Mouse (Mus musculus): Measurements from ENCODE around the gene Adgrg3.
A peak's percentile ranks its signal among the peaks of the same experiment; 100 is the strongest.

Adgrg3 gene

DNA sequence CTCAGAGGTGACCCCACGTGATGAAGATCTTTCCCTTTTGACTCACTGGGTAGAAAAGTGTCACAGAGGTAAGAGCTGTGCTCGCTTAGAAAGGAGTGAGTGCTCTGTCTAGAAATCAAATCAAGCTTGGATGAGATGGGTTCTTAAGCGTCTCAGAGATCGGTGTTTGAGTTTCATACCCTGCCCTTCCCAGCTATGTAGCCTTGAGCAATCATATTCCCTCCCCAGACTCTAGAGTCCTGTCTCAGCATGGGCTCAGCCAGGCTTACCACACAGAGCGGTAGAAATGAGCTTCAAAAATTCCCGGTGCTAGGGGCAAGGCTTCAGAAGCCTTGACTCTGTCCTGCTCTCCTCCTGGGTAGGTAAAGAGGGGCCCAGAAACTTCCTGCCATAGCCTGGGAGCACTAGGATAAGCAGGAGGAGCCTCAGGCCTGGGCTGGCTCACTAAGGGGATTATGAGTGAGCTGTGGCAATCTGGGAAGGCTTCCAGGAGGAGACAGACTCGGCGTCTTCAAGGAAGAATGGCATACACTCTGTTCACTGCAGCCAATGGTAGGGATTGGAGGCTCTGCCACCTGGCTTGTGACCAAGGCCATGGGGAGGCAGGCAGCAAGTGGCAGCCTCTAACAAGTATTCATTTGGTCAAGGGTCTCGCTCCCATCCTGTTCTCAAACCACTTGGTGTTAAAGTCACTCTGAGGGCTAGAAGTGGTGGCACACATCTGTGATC lies 24.3 kb upstream of the Adgrg3 start:
- DNase-seq (ENCODE audit: low read depth, low spot score) = no peak

DNA sequence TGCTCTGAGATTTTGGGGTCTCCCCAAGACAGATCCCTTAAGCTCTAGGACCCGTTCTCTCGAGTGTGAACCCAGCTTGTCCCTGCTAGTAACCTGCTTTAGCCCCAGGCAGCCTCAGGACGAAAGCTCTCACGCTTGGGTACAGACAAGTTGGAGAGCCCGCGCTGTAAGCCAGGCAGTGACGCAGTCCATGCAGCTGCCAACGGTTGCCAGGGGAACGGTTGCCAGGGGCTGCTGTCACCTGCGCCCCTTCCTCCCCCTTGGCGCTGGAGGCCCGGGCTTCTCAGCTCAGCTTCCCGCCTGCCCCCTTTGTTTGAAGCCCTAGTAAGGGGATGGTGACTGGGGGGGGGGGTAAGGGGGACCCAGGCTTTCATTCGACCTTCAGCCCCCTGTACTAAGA lies 23.5 kb upstream of the Adgrg3 start:
- DNase-seq (ENCODE audit: low read depth, low spot score) = peak; percentile 29

DNA sequence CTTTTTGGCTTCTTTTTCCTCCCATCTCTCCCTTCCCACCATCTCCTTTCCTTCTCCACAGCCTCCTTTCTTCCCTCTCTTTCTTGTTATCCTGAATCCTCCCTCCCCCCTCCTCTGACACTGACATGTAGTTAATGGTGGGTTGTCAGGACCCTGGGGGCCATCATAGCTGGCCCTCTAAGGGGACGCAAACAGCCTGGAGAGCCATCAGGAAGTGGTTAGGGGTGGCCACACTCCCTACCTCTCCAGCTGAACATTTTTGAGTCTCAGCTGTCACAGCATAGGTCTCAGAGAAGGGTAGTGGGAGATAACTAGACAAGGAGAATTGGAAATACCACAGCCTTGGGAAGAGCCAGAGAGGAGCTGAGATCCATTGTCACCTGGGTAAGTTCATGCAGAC lies 23.0 kb upstream of the Adgrg3 start:
- no peak for DNase-seq (ENCODE audit: low read depth, low spot score)

GRCm38 (mm10) chr8:94995336-94995893 lies 22.1 kb upstream of the Adgrg3 start:
- DNase-seq (ENCODE audit: low read depth, low spot score) = no peak

GRCm38 (mm10) chr8:94996037-94996436 lies 21.5 kb upstream of the Adgrg3 start:
- DNase-seq (ENCODE audit: low read depth, low spot score) = no peak

DNA sequence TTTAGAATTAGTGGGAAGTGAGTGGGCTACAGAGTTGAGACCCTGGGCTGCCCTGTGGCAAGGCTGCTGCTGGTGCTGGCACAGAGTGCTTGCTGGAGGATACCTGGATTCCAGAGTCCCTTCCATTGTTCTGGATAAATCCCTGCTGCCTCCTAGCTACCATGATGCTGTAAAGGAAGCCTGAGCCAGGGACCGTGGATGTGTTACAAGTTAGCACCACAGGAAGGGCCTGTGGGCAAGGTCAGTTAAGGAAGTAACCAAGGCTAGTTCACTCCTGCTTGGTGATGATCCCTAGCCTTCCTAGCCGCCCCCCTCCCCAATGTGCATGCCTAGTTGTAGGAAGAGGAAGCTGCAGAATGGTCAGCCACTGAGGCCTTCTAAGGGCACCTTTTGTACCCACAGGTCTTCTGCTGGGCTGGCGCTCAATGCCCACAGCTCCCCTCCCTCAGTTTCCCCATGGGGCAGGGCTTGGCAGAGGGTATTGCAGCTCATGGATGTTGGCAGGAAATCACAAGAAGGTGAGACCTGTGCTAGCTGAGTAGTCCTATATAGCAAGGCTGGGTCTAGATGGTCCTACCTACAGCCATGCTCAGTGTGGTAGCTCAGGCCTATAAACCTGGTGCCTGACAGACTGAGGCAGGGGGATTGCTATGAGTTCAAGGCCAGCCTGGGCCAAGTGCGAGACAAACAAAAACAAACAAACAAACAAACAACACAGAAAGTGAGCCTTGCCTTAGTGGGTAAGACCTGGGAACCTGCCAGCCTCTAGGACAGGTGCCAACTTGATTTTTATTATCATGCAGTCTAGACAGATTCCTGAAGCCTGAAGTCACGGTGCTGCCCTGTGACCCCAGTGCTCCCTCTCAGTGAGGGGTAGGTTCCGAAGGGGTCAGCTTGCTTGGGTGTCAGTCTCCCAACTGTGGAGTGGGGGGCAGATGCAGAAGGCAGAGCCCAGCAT lies 20.3 kb upstream of the Adgrg3 start:
- DNase-seq (ENCODE audit: low read depth, low spot score) = peak; percentile 31

DNA sequence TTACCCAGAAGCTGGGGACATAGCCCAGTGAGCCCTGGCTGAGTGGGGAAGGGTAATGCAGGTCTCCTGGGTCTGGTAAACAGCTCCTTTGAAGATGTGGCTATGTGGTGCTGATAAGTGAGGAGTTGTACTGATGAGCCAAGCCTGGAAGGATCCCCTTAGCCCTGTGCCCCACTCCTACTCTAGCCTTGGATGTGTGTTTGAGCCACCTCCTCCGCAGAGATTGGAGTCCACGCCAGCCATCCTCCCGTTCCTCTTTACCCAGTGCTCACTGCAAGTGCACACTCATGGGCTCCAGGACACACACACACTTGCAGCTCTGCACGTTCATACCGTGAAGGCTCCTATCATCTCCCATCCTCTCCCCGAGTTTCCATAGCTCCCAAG lies 19.6 kb upstream of the Adgrg3 start:
- DNase-seq (ENCODE audit: low read depth, low spot score) = no peak

DNA sequence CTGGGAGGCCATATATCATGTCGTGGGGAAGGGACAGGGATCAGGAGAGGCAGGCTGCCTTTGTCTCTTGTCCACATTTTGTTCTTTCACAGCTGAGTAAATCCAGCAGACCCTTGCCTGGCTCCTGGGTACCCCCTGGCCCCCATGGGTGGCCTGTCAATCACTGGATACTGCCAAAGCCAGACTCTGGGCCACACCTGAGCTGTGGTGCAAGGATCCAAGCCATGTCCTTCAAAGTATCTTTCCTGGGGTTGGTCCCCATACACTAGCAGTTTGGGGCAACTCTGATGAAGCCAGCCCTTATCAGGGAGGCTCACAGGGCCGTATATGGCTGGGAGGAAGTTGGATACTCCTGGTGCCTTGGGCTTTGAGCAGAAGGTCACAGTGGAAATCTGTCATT lies 19.1 kb upstream of the Adgrg3 start:
- DNase-seq (ENCODE audit: low read depth, low spot score) = no peak

DNA sequence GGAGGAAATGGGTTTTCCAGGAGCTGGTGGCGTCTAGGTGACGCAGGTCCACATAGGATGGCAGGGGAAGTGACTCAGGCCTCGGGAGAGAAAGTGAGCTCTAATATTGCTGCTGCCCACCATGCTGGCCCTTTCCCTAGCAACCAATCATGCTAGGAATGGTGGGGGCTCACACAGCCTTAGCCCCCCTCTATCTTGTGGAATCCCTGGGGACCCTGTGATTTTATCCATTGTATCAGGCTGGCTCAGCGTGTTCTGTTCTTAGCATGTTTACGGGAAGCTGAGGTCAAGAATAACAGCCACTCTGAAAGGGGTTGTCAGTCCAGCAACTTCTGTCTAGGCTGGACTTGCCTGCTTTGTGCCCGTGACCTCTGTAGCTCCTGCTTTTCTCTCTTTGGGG lies 18.5 kb upstream of the Adgrg3 start:
- no peak for DNase-seq (ENCODE audit: low read depth, low spot score)

GRCm38 (mm10) chr8:94999956-95000355 lies 17.5 kb upstream of the Adgrg3 start:
- no peak for DNase-seq (ENCODE audit: low read depth, low spot score)

DNA sequence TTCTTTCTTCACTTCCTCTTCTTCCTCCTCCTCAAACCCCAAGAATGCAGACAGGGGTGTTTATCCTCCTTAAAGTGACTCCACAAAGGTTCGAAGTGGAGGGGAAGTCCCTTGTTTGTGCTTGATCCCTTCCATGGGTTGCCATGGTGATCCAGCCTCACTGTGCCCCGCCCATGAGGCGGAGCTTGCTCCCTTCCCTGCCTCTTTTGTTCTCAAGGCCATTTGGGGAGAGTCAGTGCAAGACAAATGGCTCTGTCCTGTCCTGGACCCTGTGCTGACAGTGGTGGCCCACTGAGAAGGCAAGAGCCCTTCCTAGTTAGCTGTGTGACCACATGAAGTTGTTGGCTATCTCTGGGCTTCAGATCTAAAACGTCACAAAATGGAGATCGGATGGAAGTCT lies 16.8 kb upstream of the Adgrg3 start:
- DNase-seq (ENCODE audit: low read depth, low spot score) = peak; percentile 90

DNA sequence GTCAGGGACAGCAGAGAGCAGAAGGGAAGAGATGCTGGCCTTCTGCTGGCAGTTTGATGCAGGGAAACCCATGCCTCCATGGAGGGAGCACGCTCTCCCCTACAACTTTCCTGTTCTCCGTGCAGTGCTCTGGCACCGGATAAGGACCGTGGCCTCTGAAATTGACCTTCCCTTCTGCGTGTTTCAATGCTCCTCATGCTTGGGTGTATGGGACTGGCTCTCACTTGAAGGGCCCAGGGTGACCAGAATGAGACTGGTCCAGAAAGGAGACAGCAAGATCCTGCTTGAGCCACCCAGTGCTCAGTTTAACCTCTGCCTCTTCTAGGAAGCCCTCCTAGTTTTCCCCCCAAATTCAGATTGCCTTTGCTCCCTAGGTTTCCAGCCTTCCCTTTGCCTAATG lies 16.3 kb upstream of the Adgrg3 start:
- DNase-seq (ENCODE audit: low read depth, low spot score) = no peak

GRCm38 (mm10) chr8:95001655-95002054 lies 15.8 kb upstream of the Adgrg3 start:
- DNase-seq (ENCODE audit: low read depth, low spot score) = peak; percentile 94

DNA sequence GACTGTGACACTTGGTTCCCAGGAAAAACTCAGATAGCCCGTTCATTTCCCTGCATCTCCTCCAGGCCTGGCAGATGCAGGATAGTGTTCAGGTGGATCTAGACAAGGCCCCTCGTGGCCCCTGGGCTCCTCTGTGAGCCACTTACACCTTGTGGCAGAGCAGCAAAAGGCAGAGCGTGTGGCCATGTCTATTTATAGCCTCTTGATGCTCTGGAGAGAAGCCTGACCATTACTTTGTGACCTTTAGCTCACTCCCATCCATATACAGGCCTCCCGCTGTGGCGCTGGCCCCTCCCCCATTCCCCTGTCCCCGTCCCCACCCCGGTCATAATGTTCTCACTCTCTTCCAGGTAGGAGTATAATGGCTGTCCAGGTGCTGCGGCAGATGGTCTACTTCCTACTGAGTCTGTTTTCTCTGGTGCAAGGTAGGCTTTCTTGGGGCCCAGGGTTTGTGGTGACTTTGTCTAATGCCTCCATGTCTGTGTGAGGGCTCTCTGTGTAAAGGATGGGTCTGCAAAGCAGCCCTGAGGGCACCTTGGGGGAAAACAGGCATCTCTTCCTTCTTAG lies 15.3 kb upstream of the Adgrg3 start:
- DNase-seq (ENCODE audit: low read depth, low spot score) = peak; percentile 59

DNA sequence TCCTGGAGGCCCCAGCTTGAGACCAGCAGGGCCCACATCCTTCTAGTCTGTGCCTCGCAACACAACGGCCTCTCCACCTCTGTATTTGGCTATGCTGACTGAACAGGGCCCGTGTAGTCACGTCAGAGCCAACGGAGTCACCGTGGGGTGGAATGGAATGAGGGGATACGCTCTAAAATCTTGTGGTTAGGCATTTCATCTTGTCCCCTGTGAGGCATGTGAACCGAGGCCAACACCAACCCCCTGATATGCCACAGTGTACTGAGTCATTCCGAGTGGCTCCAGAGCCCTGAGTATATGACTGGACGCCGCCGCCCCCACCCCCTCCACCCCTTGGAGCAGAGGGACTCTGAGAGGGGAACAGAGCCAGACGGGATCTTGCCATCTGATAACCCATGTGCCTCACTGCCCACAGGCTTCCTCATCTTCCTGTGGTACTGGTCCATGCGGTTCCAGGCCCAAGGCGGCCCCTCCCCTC lies 5.0 kb upstream of the Adgrg3 start:
- no peak for DNase-seq (ENCODE audit: low read depth, low spot score)

GRCm38 (mm10) chr8:95015866-95016265 lies 1.6 kb upstream of the Adgrg3 start:
- DNase-seq (ENCODE audit: low read depth, low spot score) = no peak

GRCm38 (mm10) chr8:95016684-95017083 lies 808 bp upstream of the Adgrg3 start:
- no peak for DNase-seq (ENCODE audit: low read depth, low spot score)

DNA sequence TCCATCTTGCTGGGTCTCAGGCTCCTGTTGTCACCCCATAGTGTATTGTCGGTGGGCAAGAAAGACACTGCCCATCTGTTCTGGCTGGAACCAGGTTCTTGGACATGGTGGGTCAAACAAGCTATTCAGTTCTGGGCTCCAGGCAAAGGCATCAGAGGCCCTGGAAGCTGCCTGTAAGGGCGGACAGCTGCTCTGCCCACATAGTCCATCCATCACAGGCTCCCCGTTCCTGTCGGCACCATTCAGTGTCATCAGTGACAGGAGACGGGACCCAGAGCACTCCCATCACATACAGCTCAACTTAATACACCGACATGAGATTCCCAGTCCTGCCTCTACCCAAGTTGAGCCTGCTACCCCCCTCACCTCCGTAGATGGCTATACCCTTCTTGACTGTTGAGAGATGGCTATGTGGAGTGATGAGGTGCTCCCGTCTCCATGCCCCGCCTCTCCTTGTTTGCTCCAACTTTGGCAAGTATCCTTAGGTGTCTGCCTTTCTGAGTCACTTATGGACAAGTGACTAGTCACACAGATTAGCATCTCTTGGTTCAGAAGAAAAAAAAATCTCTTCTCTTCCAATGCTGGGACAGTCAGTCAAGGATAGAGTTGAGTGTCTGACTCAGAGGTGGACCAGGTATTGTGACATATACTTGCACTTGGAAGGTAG lies 610 bp downstream of the Adgrg3 start:
- no peak for DNase-seq (ENCODE audit: low read depth, low spot score)

- no peak for DNase-seq (ENCODE audit: low read depth, low spot score)
Observed at GRCm38 (mm10) chr8:95020293-95020777, 2.8 kb downstream of the Adgrg3 start.

DNA sequence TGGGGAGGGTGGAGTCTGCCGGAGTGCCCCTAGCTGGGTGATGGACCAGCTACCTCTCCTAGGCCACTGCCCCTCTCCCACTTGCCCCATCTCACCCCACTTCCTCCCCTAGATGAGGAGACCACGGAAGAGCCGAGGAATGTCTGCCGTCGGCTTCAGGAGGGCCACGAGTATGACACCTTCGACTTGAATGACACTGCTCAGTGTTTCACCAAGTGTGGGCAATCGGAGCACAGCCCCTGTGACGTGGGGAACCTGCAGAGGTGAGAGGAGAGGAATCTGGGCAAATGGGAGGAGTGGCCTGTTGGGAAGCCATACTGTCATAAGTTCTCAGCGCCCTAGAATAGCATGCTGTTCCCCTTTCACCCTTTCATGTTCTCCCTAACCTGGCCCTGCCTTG lies 3.3 kb downstream of the Adgrg3 start:
- no peak for DNase-seq (ENCODE audit: low read depth, low spot score)

DNA sequence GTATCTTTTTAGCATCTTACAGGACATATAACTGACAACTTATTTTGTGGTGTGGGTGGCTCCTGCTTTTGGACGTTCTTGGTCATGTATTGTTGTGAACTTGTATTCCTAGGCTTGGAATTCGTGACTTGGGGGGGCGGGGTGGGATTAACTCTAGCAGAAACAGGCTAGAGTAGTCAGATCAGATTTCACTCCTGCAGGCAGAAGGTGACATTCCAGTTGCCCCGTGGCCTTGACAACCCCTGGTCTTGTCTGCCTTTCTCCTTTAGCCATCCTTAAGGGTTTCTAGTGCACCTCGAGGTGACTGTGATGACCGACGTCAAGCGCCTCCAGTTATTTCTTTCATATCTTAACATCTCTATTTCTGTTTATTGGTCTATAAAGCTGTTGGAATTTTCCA lies 5.7 kb downstream of the Adgrg3 start:
- peak; percentile 67 for DNase-seq (ENCODE audit: low read depth, low spot score)
